Mouse (Mus musculus) intestine, postnatal 0 days (tissue): ENCODE measurements around the gene Olfr849. TPM values are rescaled to one million over a fixed set of nuclear protein-coding genes. Genes with fewer than 3 reads are reported as not detected.

Experiments used
- ATAC-seq: fragments of 200-750 bp; cut with Nextera tagmentation; 2 replicates; pipeline ENCODE4 v1.8.0; 2017; ENCODE audit warnings: mild to moderate bottlenecking, moderate TSS enrichment, moderate library complexity
- H3K27ac ChIP-seq: fragments of 300-500 bp; sonication (generic); 2 replicates; pipeline ENCODE4 v1.5.1; 2014; ENCODE audit warnings: mild to moderate bottlenecking, low read depth, low read length, moderate library complexity
- H3K27me3 ChIP-seq: fragments of 300-500 bp; sonication (generic); replicated peaks from 2 replicates; pipeline ENCODE4 v1.6.1; 2014; ENCODE audit warnings: low read length, mixed read lengths; ENCODE audit not compliant: control insufficient read depth, insufficient read depth
- H3K36me3 ChIP-seq: fragments of 300-500 bp; sonication (generic); 2 replicates; pipeline ENCODE4 v1.6.1; 2014; ENCODE audit warnings: mild to moderate bottlenecking, moderate library complexity; ENCODE audit not compliant: control insufficient read depth, insufficient read depth
- H3K4me1 ChIP-seq: fragments of 300-500 bp; sonication (generic); replicated peaks from 2 replicates; pipeline ENCODE4 v1.6.1; 2014; ENCODE audit warnings: antibody characterized with exemption, low read length, mixed read lengths; ENCODE audit not compliant: control insufficient read depth, insufficient read depth
- H3K4me2 ChIP-seq: fragments of 300-500 bp; sonication (generic); replicated peaks from 2 replicates; pipeline ENCODE4 v1.6.1; 2014; ENCODE audit warnings: low read depth, mild to moderate bottlenecking, moderate library complexity
- H3K4me3 ChIP-seq: fragments of 300-500 bp; sonication (generic); 2 replicates; pipeline ENCODE4 v1.5.1; 2014; ENCODE audit warnings: low read depth, low read length
- H3K9ac ChIP-seq: fragments of 300-500 bp; sonication (generic); 2 replicates; pipeline ENCODE4 v1.6.1; 2014; ENCODE audit warnings: mild to moderate bottlenecking, low read depth, low read length
- H3K9me3 ChIP-seq: fragments of 300-500 bp; sonication (generic); 2 replicates; pipeline ENCODE4 v1.6.1; 2016; ENCODE audit warnings: mixed run types; ENCODE audit not compliant: control insufficient read depth
- CTCF ChIP-seq: sonication (generic); IDR thresholded peaks from 2 replicates; pipeline ENCODE4 v1.5.1; 2016; ENCODE audit warnings: low read depth, mild to moderate bottlenecking, control low read depth, antibody characterized with exemption, moderate library complexity
- WGBS: fragments of 180-500 bp; shearing (Covaris S2); extraction: QIAGEN DNeasy Blood & Tissue Kit; methylation state at CpG from one replicate; pipeline ENCODE4 v1.1.7; 2014; 5-methylcytosine and 5-hydroxymethylcytosine counted together
- polyA plus RNA-seq: library from polyadenylated mRNA; unstranded; fragments of >200 nt; fragmentation: Nextera tagmentation; extraction: Ambion mirVana; gene quantifications from 2 replicates; pipeline ENCODE4 v1.2.1, GENCODE M21; 2015

The Olfr849 gene
- polyA plus RNA-seq, result not detected in 2 replicates

DNA sequence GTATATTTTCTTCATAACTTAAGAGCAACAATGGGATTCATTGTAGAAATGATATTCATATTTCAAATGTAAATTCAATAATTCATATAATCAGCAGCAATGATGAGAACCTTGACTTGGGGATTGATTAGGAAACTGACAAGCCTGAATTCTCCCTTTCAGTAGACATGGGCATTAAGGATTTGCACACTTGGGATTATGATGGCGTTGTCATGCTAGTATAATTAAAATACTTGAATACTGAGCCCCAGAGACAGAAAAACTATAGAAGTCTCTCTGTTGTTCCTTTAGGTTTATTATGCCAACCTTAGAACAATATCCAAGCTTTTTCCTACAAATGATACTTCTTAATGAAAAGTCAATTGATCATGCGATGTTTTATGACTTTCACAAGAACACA, at the start of gene Olfr849:
Gene Olfr849 (plus strand): TSS at position 301 of the 400 bp plus-strand sequence.
- ATAC-seq, result no peak
- no peaks in the 10 kb centered on the region for H3K27me3 ChIP-seq
- no peak within 1 kb of the TSS for H3K27ac ChIP-seq
- no peaks in the 10 kb centered on the region for H3K36me3 ChIP-seq
- no peak within 1 kb of the TSS for H3K4me2 ChIP-seq
- H3K4me1 ChIP-seq, result no peaks in the 10 kb centered on the region
- TF ChIP-seq CTCF, result no peak
- peaks cover 4% of the 10 kb centered on the region; the same call in 1 of the 2 replicates for H3K9me3 ChIP-seq
- no peak within 1 kb of the TSS for H3K4me3 ChIP-seq
- no peak within 1 kb of the TSS for H3K9ac ChIP-seq
- 81% methylated on average over 2 of the region's 2 CpGs for WGBS

GRCm38 (mm10) chr9:19478148-19478547, 38.1 kb downstream of the Olfr849 start, which contains the start of gene Olfr850:
TSS of gene Olfr850 (minus strand) at chr9:19478248.
- Histone ChIP-seq H3K27me3 (no peaks in the 10 kb centered on the region), H3K4me1 (no peaks in the 10 kb centered on the region), H3K36me3 (no peaks in the 10 kb centered on the region), H3K9me3 (no peaks in the 10 kb centered on the region), H3K27ac (no peak within 1 kb of the TSS), H3K9ac (no peak within 1 kb of the TSS), H3K4me3 (no peak within 1 kb of the TSS), H3K4me2 (no peak within 1 kb of the TSS)
- TF ChIP-seq CTCF, result no peak
- no peak for ATAC-seq

DNA sequence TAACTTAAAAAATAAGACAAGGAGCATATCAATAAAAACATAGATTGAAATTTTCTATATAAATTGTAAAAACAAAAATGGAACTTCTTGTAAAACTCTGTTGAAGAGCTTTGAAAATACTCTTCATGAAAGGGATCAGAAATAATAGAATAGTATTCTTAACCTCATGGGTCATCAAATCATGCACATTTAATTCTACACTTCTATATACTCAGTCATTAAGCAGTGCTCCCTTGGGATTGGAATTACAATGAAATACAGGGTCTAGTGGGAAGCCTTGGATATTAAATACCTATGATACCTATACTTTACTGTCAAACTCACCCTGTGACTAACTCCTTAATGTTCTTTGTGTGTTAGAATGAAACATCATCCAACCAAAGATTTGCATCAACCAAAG, 52.9 kb downstream of the Olfr849 start, which contains the start of gene Olfr851:
Gene Olfr851 (plus strand): TSS at position 301 of the 400 bp plus-strand sequence.
- Histone ChIP-seq H3K4me1 (no peaks in the 10 kb centered on the region), H3K9ac (no peak within 1 kb of the TSS), H3K27ac (no peak within 1 kb of the TSS), H3K4me2 (no peak within 1 kb of the TSS), H3K9me3 (no peaks in the 10 kb centered on the region), H3K27me3 (no peaks in the 10 kb centered on the region), H3K4me3 (no peak within 1 kb of the TSS), H3K36me3 (no peaks in the 10 kb centered on the region)
- TF ChIP-seq CTCF, result no peak
- no peak for ATAC-seq

Other genes starting within 250 kb of the Olfr849 start
- not detected in 2 replicates for gene Olfr843, start 188.3 kb upstream of the Olfr849 start, polyA plus RNA-seq
- not detected in 2 replicates for gene Olfr844, start 123.9 kb upstream of the Olfr849 start, polyA plus RNA-seq
- not detected in 2 replicates for gene Olfr845, start 103.8 kb upstream of the Olfr849 start, polyA plus RNA-seq
- gene Olfr846, start 76.3 kb upstream of the Olfr849 start, polyA plus RNA-seq, result not detected in 2 replicates
- gene Olfr847, start 61.6 kb upstream of the Olfr849 start, polyA plus RNA-seq, result not detected in 2 replicates
- gene Olfr850, start 38.0 kb downstream of the Olfr849 start, polyA plus RNA-seq, result not detected in 2 replicates
- gene Olfr851, start 53.0 kb downstream of the Olfr849 start, polyA plus RNA-seq, result not detected in 2 replicates
- not detected in 2 replicates for gene Olfr853, start 100.8 kb downstream of the Olfr849 start, polyA plus RNA-seq
- not detected in 2 replicates for gene Olfr854, start 127.1 kb downstream of the Olfr849 start, polyA plus RNA-seq
- gene Olfr855, start 142.4 kb downstream of the Olfr849 start, polyA plus RNA-seq, result not detected in 2 replicates
- gene Zfp317, start 181.8 kb downstream of the Olfr849 start, polyA plus RNA-seq, result 8.2 and 9.1 TPM in 2 replicates